ENCODE assay signal across 17 mouse cellular contexts in the genomic region with DNA sequence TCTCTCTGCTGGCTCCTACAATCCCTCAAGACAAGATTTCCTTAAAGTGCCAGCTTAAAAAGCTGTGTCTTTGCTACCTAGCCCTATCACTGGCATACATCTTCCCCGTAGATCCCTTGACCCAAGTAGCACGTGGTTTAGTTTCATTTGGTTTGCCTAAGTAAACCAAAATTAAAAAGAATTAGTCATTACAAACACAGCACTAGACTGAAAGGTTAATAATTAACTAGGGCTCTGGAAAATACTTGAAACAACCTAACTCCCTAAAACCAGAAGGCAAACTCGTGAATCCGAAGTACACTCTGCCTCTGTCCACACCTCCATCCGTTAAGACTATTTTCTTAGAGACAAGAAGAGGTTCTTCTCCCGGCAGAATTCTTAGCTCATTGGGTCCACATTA. TPM values are rescaled to one million over a fixed set of nuclear protein-coding genes. Genes with fewer than 3 reads are reported as not detected.
DNase-seq lines count a peak whose midpoint lies in the region; ATAC-seq and TF ChIP-seq lines count a peak whose summit lies in the region.
"Had no signal": no experiment of that assay in that cellular context is flagged by ENCODE, and none has a peak within 500 bp of the region (broad histone marks: within the 10 kb centered on the region; RNA-seq: fewer than 3 reads in every experiment).

No protein-coding gene starts in this region.

- no peak overlapping the region for H3K27ac ChIP-seq in kidney, adult 2 months (ENCODE audit: insufficient read depth, low read depth, low read length)
- no peak overlapping the region for H3K27ac ChIP-seq in lung, postnatal 0 days (ENCODE audit: low read length)
- H3K27ac ChIP-seq in stomach, postnatal 0 days (replicated peaks), result no peak overlapping the region
- H3K27ac ChIP-seq: embryonic facial prominence, embryonic 12.5 days; forebrain, embryonic 15.5 days had no signal

- no peak for TF ChIP-seq POLR2A in kidney, adult 2 months (IDR thresholded peaks at IDR 0.05; ENCODE audit: low read depth, low read length)

- H3K4me3 ChIP-seq in kidney, adult 2 months (ENCODE audit: insufficient read depth, low read depth, low read length), result no peak overlapping the region
- H3K4me3 ChIP-seq in lung, postnatal 0 days (ENCODE audit: low read depth, low read length), result no peak overlapping the region
- no peak overlapping the region for H3K4me3 ChIP-seq in stomach, postnatal 0 days (ENCODE audit: low read depth, low read length)
- H3K4me3 ChIP-seq: embryonic facial prominence, embryonic 12.5 days; forebrain, embryonic 15.5 days had no signal

- H3K36me3 ChIP-seq in kidney, adult 2 months (ENCODE audit: control insufficient read depth, insufficient read depth, low read length), result no peaks in the 10 kb centered on the region
- H3K36me3 ChIP-seq in lung, postnatal 0 days (ENCODE audit: insufficient read depth, low read length), result no peaks in the 10 kb centered on the region
- no peaks in the 10 kb centered on the region for H3K36me3 ChIP-seq in stomach, postnatal 0 days (ENCODE audit: control insufficient read depth, insufficient read depth, low read length)
- H3K36me3 ChIP-seq: embryonic facial prominence, embryonic 12.5 days; forebrain, embryonic 15.5 days had no signal

- 32% methylated on average over 6 of the region's 6 CpGs for WGBS in kidney, adult 2 months
- 47% methylated on average over 6 of the region's 6 CpGs for WGBS in lung, postnatal 0 days
- WGBS in stomach, postnatal 0 days, result 35% methylated on average over 6 of the region's 6 CpGs

- no peak for ATAC-seq in lung, postnatal 0 days
- ATAC-seq in stomach, postnatal 0 days (ENCODE audit: low FRiP score, low TSS enrichment), result peak; percentile 78
- no peak for ATAC-seq in inflammation-experienced regulatory T-cells, adult 6 months
- ATAC-seq: activated CD4-positive, CD25-positive, alpha-beta regulatory T cell, adult 4 months; forebrain, embryonic 15.5 days; Patski had no signal

- 0 out of 2 replicates have a peak, but pooled peaks cover 4% of the 10 kb centered on the region for H3K4me1 ChIP-seq in kidney, adult 2 months (ENCODE audit: control insufficient read depth, insufficient read depth, low read length)
- H3K4me1 ChIP-seq in lung, postnatal 0 days (ENCODE audit: insufficient read depth, low read depth, low read length), result no peaks in the 10 kb centered on the region
- no peaks in the 10 kb centered on the region for H3K4me1 ChIP-seq in stomach, postnatal 0 days (replicated peaks; ENCODE audit: control insufficient read depth, insufficient read depth)
- H3K4me1 ChIP-seq: embryonic facial prominence, embryonic 12.5 days had no signal

- H3K27me3 ChIP-seq in kidney, adult 2 months (replicated peaks; ENCODE audit: control insufficient read depth, insufficient read depth, low read length), result no peaks in the 10 kb centered on the region
- no peaks in the 10 kb centered on the region for H3K27me3 ChIP-seq in lung, postnatal 0 days (replicated peaks; ENCODE audit: insufficient read depth, low read length)
- no peaks in the 10 kb centered on the region for H3K27me3 ChIP-seq in stomach, postnatal 0 days (ENCODE audit: control insufficient read depth, insufficient read depth, low read length)
- H3K27me3 ChIP-seq: forebrain, embryonic 15.5 days had no signal

- TF ChIP-seq CTCF in kidney, adult 2 months (conservative IDR thresholded peaks at IDR 0.05; ENCODE audit: insufficient read depth, insufficient read length, low read depth, low read length), result no peak
- no peak for TF ChIP-seq CTCF in lung, postnatal 0 days (IDR thresholded peaks at IDR 0.05)
- TF ChIP-seq CTCF in stomach, postnatal 0 days (IDR thresholded peaks at IDR 0.05; ENCODE audit: low read depth), result no peak

- H3K4me2 ChIP-seq in lung, postnatal 0 days (replicated peaks; ENCODE audit: low read depth, low read length), result no peak overlapping the region
- H3K4me2 ChIP-seq in stomach, postnatal 0 days (replicated peaks; ENCODE audit: low read depth), result no peak overlapping the region
- H3K4me2 ChIP-seq: embryonic facial prominence, embryonic 12.5 days; forebrain, embryonic 15.5 days had no signal

- TF ChIP-seq EP300 in lung, postnatal 0 days (IDR thresholded peaks at IDR 0.05), result no peak
- TF ChIP-seq EP300 in stomach, postnatal 0 days (optimal IDR thresholded peaks at IDR 0.05), result no peak

- peak; percentile 56 for DNase-seq in kidney, adult 2 months
- DNase-seq in kidney, postnatal 14 days, result no peak
- DNase-seq in kidney, postnatal 36 days, result peak; percentile 2 to 16
- no peak for DNase-seq in kidney, adult 11 months
- DNase-seq in lung, postnatal 0 days (ENCODE audit: low spot score), result peak; percentile 20
- no peak for DNase-seq in lung, postnatal 4 days
- DNase-seq in stomach, postnatal 0 days (ENCODE audit: low spot score), result no peak
- DNase-seq: gastrocnemius, postnatal 36 days; heart, postnatal 10 days had no signal

- H3K9me3 ChIP-seq in lung, postnatal 0 days (ENCODE audit: low read length), result no peaks in the 10 kb centered on the region
- H3K9me3 ChIP-seq in stomach, postnatal 0 days (ENCODE audit: control insufficient read depth, low read length), result no peaks in the 10 kb centered on the region
- H3K9me3 ChIP-seq: embryonic facial prominence, embryonic 12.5 days; forebrain, embryonic 15.5 days had no signal

- H3K9ac ChIP-seq in lung, postnatal 0 days (replicated peaks; ENCODE audit: low read depth), result no peak overlapping the region
- no peak overlapping the region for H3K9ac ChIP-seq in stomach, postnatal 0 days (ENCODE audit: low read length)
- H3K9ac ChIP-seq: embryonic facial prominence, embryonic 12.5 days; forebrain, embryonic 15.5 days had no signal

RNA-seq across cellular contexts. Expression of gene Barhl2, which starts 41.4 kb away (rescaled TPM):
- polyA plus RNA-seq in kidney, adult 2 months (2012; rRNA removed), result not detected in 2 replicates
- not detected in 2 replicates for polyA plus RNA-seq in lung, postnatal 0 days (2015; fragmentation: Nextera tagmentation; extraction: Ambion mirVana)
- polyA plus RNA-seq in stomach, postnatal 0 days (2015; fragmentation: Nextera tagmentation; extraction: Ambion mirVana), result not detected in 2 replicates
- not detected for polyA plus RNA-seq in inflammation-experienced regulatory T-cells, adult 6 months (2017; shearing (Covaris generic))
- polyA plus RNA-seq: activated CD4-positive, CD25-positive, alpha-beta regulatory T cell, adult 4 months; C2C12; cortical plate, adult 2 months; embryonic facial prominence, embryonic 12.5 days; heart, embryonic 14.5 days; Patski had no signal

Comparison
In these comparisons a context has a peak if more than half of its experiments do, and no peak if none do; other contexts are left out.
1. DNase-seq: peak in kidney, adult 2 months (single experiment), kidney, postnatal 36 days (2 of 2) and lung, postnatal 0 days (single experiment); none in kidney, postnatal 14 days (single experiment), kidney, adult 11 months (single experiment), lung, postnatal 4 days (0 of 2) and stomach, postnatal 0 days (single experiment).